Mouse (Mus musculus): ENCODE data around the gene Styk1. TPM values are rescaled to one million over a fixed set of nuclear protein-coding genes. Genes with fewer than 3 reads are reported as not detected.

Styk1 gene
- total RNA-seq, 1 experiment = 1.4 TPM

DNA sequence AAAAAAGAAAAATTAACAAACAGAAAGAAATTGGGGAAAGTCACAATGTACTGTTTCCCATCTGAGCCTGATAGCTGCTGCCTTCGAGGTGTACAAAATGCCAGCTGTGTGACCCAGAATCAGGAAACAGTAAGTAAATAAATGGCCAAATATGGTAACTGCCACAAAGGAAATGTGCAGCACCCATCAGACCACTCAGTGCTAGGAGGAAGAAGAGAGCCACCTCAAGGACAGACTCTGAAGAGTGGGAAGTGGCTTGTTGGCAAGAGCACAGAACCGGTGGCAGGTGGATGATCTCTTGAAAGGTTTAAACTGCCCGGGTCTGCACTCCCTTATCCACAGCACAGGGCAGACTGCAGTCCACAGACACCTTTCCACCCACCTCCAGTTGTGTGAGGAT is 45.4 kb downstream of the Styk1 start:
- H3K9me3 ChIP-seq (ENCODE audit: control insufficient read depth, insufficient read depth, low read depth, low read length) = no peaks in the 10 kb centered on the region
- no peak for DNase-seq (ENCODE audit: low read depth, low spot score)
- no peaks in the 10 kb centered on the region for H3K4me1 ChIP-seq (ENCODE audit: control insufficient read depth in 2 of 2, insufficient read depth in 2 of 2, low read length in 2 of 2, poor library complexity in 1 of 2)
- no peak overlapping the region for H3K27ac ChIP-seq (ENCODE audit: insufficient read depth, low read depth, low read length, poor library complexity, severe bottlenecking)
- no peaks in the 10 kb centered on the region for H3K36me3 ChIP-seq (ENCODE audit: control insufficient read depth, insufficient read depth, low read length, poor library complexity, severe bottlenecking)
- in situ Hi-C loops (cut with MboI; ENCODE audit: low sequenced_read_pairs in 2 of 2, unreplicated experiment in 2 of 2) = no loop called here
- no peak overlapping the region for H3K4me3 ChIP-seq (ENCODE audit: insufficient read depth in 1 of 2, low read depth in 1 of 2, low read length in 2 of 2, poor library complexity in 1 of 2, severe bottlenecking in 1 of 2)
- TF ChIP-seq CHD2 (IDR thresholded peaks at IDR 0.05; ENCODE audit: low read depth, low read length) = no peak
- no peak for TF ChIP-seq ZNF384 (IDR thresholded peaks at IDR 0.05; ENCODE audit: low read depth, low read length)
- no peak for TF ChIP-seq HCFC1 (IDR thresholded peaks at IDR 0.05; ENCODE audit: borderline replicate concordance, insufficient read depth, low read length)
- TF ChIP-seq MAFK (IDR thresholded peaks at IDR 0.05; ENCODE audit: insufficient read depth, low read depth, low read length) = no peak
- no peak for TF ChIP-seq ZC3H11A (IDR thresholded peaks at IDR 0.05; ENCODE audit: borderline replicate concordance, low read depth, low read length)
- no peak overlapping the region for H3K9ac ChIP-seq (ENCODE audit: insufficient read depth, low read depth, low read length, poor library complexity, severe bottlenecking)

DNA sequence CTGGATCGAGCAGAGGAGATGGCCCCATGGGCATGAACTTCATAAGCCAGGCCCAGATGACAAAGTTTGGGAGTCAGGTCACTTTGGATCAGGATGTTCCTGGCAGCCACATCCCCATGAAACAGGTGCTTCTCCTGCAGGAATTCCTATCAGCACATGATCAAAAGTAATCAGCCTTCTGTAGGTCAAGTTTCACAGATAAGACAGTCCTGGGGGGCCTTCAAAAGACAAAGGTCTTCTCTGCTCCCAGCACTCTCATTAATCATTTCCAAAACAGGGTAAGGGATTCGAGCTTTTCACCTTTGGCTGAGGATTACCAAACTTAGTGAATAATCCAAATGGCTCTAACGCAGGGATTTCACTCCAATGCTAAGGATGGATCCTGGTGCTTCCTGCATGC is 48.6 kb downstream of the Styk1 start:
- Histone ChIP-seq H3K9ac (ENCODE audit: insufficient read depth, low read depth, low read length, poor library complexity, severe bottlenecking) (no peak overlapping the region), H3K4me1 (ENCODE audit: control insufficient read depth in 2 of 2, insufficient read depth in 2 of 2, low read length in 2 of 2, poor library complexity in 1 of 2) (no peaks in the 10 kb centered on the region), H3K4me3 (ENCODE audit: insufficient read depth in 1 of 2, low read depth in 1 of 2, low read length in 2 of 2, poor library complexity in 1 of 2, severe bottlenecking in 1 of 2) (no peak overlapping the region), H3K9me3 (ENCODE audit: control insufficient read depth, insufficient read depth, low read depth, low read length) (no peaks in the 10 kb centered on the region), H3K36me3 (ENCODE audit: control insufficient read depth, insufficient read depth, low read length, poor library complexity, severe bottlenecking) (no peaks in the 10 kb centered on the region), H3K27ac (ENCODE audit: insufficient read depth, low read depth, low read length, poor library complexity, severe bottlenecking) (no peak overlapping the region)
- DNase-seq (ENCODE audit: low read depth, low spot score) = no peak
- in situ Hi-C loops (cut with MboI; ENCODE audit: low sequenced_read_pairs in 2 of 2, unreplicated experiment in 2 of 2) = no loop called here
- no peak for TF ChIP-seq ZC3H11A (IDR thresholded peaks at IDR 0.05; ENCODE audit: borderline replicate concordance, low read depth, low read length)
- no peak for TF ChIP-seq HCFC1 (IDR thresholded peaks at IDR 0.05; ENCODE audit: borderline replicate concordance, insufficient read depth, low read length)
- no peak for TF ChIP-seq MAFK (IDR thresholded peaks at IDR 0.05; ENCODE audit: insufficient read depth, low read depth, low read length)
- TF ChIP-seq ZNF384 (IDR thresholded peaks at IDR 0.05; ENCODE audit: low read depth, low read length) = no peak
- TF ChIP-seq CHD2 (IDR thresholded peaks at IDR 0.05; ENCODE audit: low read depth, low read length) = no peak

- H3K4me3 ChIP-seq (ENCODE audit: insufficient read depth in 1 of 2, low read depth in 1 of 2, low read length in 2 of 2, poor library complexity in 1 of 2, severe bottlenecking in 1 of 2) = no peak overlapping the region
- DNase-seq (ENCODE audit: low read depth, low spot score) = no peak
- no peak overlapping the region for H3K27ac ChIP-seq (ENCODE audit: insufficient read depth, low read depth, low read length, poor library complexity, severe bottlenecking)
- H3K9ac ChIP-seq (ENCODE audit: insufficient read depth, low read depth, low read length, poor library complexity, severe bottlenecking) = no peak overlapping the region
- H3K9me3 ChIP-seq (ENCODE audit: control insufficient read depth, insufficient read depth, low read depth, low read length) = no peaks in the 10 kb centered on the region
- no peaks in the 10 kb centered on the region for H3K36me3 ChIP-seq (ENCODE audit: control insufficient read depth, insufficient read depth, low read length, poor library complexity, severe bottlenecking)
- no peaks in the 10 kb centered on the region for H3K4me1 ChIP-seq (ENCODE audit: control insufficient read depth in 2 of 2, insufficient read depth in 2 of 2, low read length in 2 of 2, poor library complexity in 1 of 2)
- in situ Hi-C loops (cut with MboI; ENCODE audit: low sequenced_read_pairs in 2 of 2, unreplicated experiment in 2 of 2) = no loop called here
- TF ChIP-seq HCFC1 (IDR thresholded peaks at IDR 0.05; ENCODE audit: borderline replicate concordance, insufficient read depth, low read length) (no peak), ZNF384 (IDR thresholded peaks at IDR 0.05; ENCODE audit: low read depth, low read length) (no peak), CHD2 (IDR thresholded peaks at IDR 0.05; ENCODE audit: low read depth, low read length) (no peak), ZC3H11A (IDR thresholded peaks at IDR 0.05; ENCODE audit: borderline replicate concordance, low read depth, low read length) (no peak), MAFK (IDR thresholded peaks at IDR 0.05; ENCODE audit: insufficient read depth, low read depth, low read length) (no peak)
Measured at GRCm38 (mm10) chr6:131298531-131298930, 54.9 kb downstream of the Styk1 start.

DNA sequence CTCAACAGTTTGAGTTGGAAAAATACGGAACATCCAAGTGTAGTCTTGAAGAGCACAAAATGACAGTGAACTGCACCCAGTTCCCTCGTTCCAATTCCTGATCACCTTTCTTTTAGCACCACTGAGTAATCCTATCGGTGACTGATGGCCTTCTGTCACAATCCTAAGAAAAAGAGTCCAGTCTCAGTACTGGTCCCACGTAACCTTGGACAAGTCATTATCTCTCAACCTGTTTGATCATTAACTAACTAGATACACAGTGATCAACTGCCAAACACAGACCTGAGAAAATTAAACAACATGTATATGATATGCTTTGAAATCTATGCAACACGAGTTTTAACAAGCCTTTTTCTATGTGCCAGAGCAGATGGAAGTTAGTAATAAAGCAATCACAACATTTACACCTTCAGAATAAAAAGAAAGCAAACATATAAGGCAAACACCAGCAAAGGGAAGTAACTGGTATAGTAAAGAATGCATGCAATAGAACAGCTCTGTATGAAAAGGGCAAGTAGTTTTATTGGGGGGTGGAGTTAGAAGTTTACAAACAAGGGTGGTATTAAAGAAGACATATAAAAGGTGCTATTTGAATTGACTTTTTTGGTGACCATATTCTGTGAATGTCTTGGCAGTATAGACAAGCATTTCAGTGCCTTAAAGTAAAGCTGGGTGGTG is 58.8 kb downstream of the Styk1 start:
- TF ChIP-seq CHD2 (IDR thresholded peaks at IDR 0.05; ENCODE audit: low read depth, low read length) (no peak), HCFC1 (IDR thresholded peaks at IDR 0.05; ENCODE audit: borderline replicate concordance, insufficient read depth, low read length) (no peak), ZC3H11A (IDR thresholded peaks at IDR 0.05; ENCODE audit: borderline replicate concordance, low read depth, low read length) (no peak), MAFK (IDR thresholded peaks at IDR 0.05; ENCODE audit: insufficient read depth, low read depth, low read length) (no peak), ZNF384 (IDR thresholded peaks at IDR 0.05; ENCODE audit: low read depth, low read length) (no peak)
- no peaks in the 10 kb centered on the region for H3K4me1 ChIP-seq (ENCODE audit: control insufficient read depth in 2 of 2, insufficient read depth in 2 of 2, low read length in 2 of 2, poor library complexity in 1 of 2)

More for the DNA sequence above, 58.8 kb downstream of the Styk1 start:
- in situ Hi-C loops (cut with MboI; ENCODE audit: low sequenced_read_pairs in 2 of 2, unreplicated experiment in 2 of 2) = no loop called here
- H3K9ac ChIP-seq (ENCODE audit: insufficient read depth, low read depth, low read length, poor library complexity, severe bottlenecking) = no peak overlapping the region
- no peak for DNase-seq (ENCODE audit: low read depth, low spot score)
- no peak overlapping the region for H3K4me3 ChIP-seq (ENCODE audit: insufficient read depth in 1 of 2, low read depth in 1 of 2, low read length in 2 of 2, poor library complexity in 1 of 2, severe bottlenecking in 1 of 2)
- H3K9me3 ChIP-seq (ENCODE audit: control insufficient read depth, insufficient read depth, low read depth, low read length) = no peaks in the 10 kb centered on the region
- H3K36me3 ChIP-seq (ENCODE audit: control insufficient read depth, insufficient read depth, low read length, poor library complexity, severe bottlenecking) = no peaks in the 10 kb centered on the region
- no peak overlapping the region for H3K27ac ChIP-seq (ENCODE audit: insufficient read depth, low read depth, low read length, poor library complexity, severe bottlenecking)
